In genomic region chr10:40426096-40426450, GRCm38 (mm10) we compare ENCODE assay signal across 26 mouse cellular contexts.
DNase-seq lines count a peak whose midpoint lies in the region; ATAC-seq and TF ChIP-seq lines count a peak whose summit lies in the region.
"Had no signal": no experiment of that assay in that cellular context is flagged by ENCODE, and none has a peak within 500 bp of the region (broad histone marks: within the 10 kb centered on the region; RNA-seq: fewer than 3 reads in every experiment).

No protein-coding gene starts in this region.

- peaks cover 7% of the 10 kb centered on the region; the same call in 1 of the 2 replicates for H3K4me1 ChIP-seq in hindbrain, embryonic 14.5 days (replicated peaks; ENCODE audit: control insufficient read depth, insufficient read depth, low read length)
- H3K4me1 ChIP-seq in hindbrain, embryonic 10.5 days (replicated peaks): peaks cover 12% of the 10 kb centered on the region
- peaks cover 14% of the 10 kb centered on the region for H3K4me1 ChIP-seq in kidney, embryonic 16.5 days (ENCODE audit: insufficient read depth, low read length)
- no peaks in the 10 kb centered on the region for H3K4me1 ChIP-seq in midbrain, postnatal 0 days (ENCODE audit: insufficient read depth, low read length)
- peaks cover 13% of the 10 kb centered on the region for H3K4me1 ChIP-seq in midbrain, embryonic 10.5 days

- no peaks in the 10 kb centered on the region for H3K9me3 ChIP-seq in hindbrain, embryonic 14.5 days (ENCODE audit: control insufficient read depth, low read length)
- H3K9me3 ChIP-seq in hindbrain, embryonic 10.5 days: no peaks in the 10 kb centered on the region
- no peaks in the 10 kb centered on the region for H3K9me3 ChIP-seq in kidney, embryonic 16.5 days (ENCODE audit: low read length)
- no peaks in the 10 kb centered on the region for H3K9me3 ChIP-seq in midbrain, postnatal 0 days (ENCODE audit: low read length)
- no peaks in the 10 kb centered on the region for H3K9me3 ChIP-seq in midbrain, embryonic 10.5 days (replicated peaks)
- H3K9me3 ChIP-seq: embryonic facial prominence, embryonic 15.5 days; forebrain, embryonic 12.5 days; heart, embryonic 13.5 days; megakaryocyte, embryonic 14.5 days; midbrain, embryonic 13.5 days had no signal

- no peaks in the 10 kb centered on the region for H3K27me3 ChIP-seq in hindbrain, embryonic 14.5 days (ENCODE audit: control insufficient read depth, insufficient read depth, low read length)
- no peaks in the 10 kb centered on the region for H3K27me3 ChIP-seq in hindbrain, embryonic 10.5 days (ENCODE audit: insufficient read depth, poor library complexity, severe bottlenecking)
- H3K27me3 ChIP-seq in kidney, embryonic 16.5 days (ENCODE audit: insufficient read depth, low read length): no peaks in the 10 kb centered on the region
- no peaks in the 10 kb centered on the region for H3K27me3 ChIP-seq in midbrain, postnatal 0 days (ENCODE audit: insufficient read depth, low read length)
- no peaks in the 10 kb centered on the region for H3K27me3 ChIP-seq in midbrain, embryonic 10.5 days (ENCODE audit: low read depth, poor library complexity, severe bottlenecking)
- H3K27me3 ChIP-seq: embryonic facial prominence, embryonic 15.5 days; forebrain, embryonic 12.5 days; heart, embryonic 13.5 days; megakaryocyte, embryonic 14.5 days; midbrain, embryonic 13.5 days had no signal

- no peak overlapping the region for H3K9ac ChIP-seq in hindbrain, embryonic 14.5 days
- H3K9ac ChIP-seq in kidney, embryonic 16.5 days (replicated peaks; ENCODE audit: low read length): no peak overlapping the region
- no peak overlapping the region for H3K9ac ChIP-seq in midbrain, postnatal 0 days (replicated peaks; ENCODE audit: low read length, poor library complexity, severe bottlenecking)
- H3K9ac ChIP-seq: embryonic facial prominence, embryonic 15.5 days; forebrain, embryonic 12.5 days; forebrain, postnatal 0 days had no signal

- DNase-seq in hindbrain, embryonic 14.5 days (ENCODE audit: low spot score): no peak
- no peak for DNase-seq in hindbrain, embryonic 10.5 days (ENCODE audit: low spot score)
- peak; percentile 18 to 57 for DNase-seq in kidney, postnatal 25 days
- no peak for DNase-seq in midbrain, postnatal 0 days (ENCODE audit: low spot score)
- no peak for DNase-seq in midbrain, embryonic 10.5 days (ENCODE audit: low spot score)
- peak; percentile 32 for DNase-seq in yolk sac, embryonic 10.5 days (ENCODE audit: low spot score)
- no peak for DNase-seq in retina, postnatal 1 day
- DNase-seq: adrenal gland, postnatal 36 days; cerebellum, adult 18-20 months; forebrain, postnatal 0 days; gastrocnemius, postnatal 10 days; heart, postnatal 10 days; layer of hippocampus, postnatal 36 days; left cerebral cortex, postnatal 4 days; lung, adult 18-20 months; lung, postnatal 4 days; right cerebral cortex, adult 18-20 months; spleen, adult 18-20 months had no signal

- no peak for ATAC-seq in hindbrain, embryonic 14.5 days (ENCODE audit: low FRiP score)
- no peak for ATAC-seq in kidney, embryonic 16.5 days (ENCODE audit: low FRiP score, low TSS enrichment)
- no peak for ATAC-seq in midbrain, postnatal 0 days (ENCODE audit: low FRiP score)
- ATAC-seq: lung, postnatal 0 days; midbrain, embryonic 13.5 days had no signal

- H3K27ac ChIP-seq in hindbrain, embryonic 14.5 days: peak overlapping the region; percentile 9; the same call in 1 of the 2 replicates
- H3K27ac ChIP-seq in hindbrain, embryonic 10.5 days: no peak overlapping the region
- H3K27ac ChIP-seq in kidney, embryonic 16.5 days (ENCODE audit: low read length): no peak overlapping the region
- no peak overlapping the region for H3K27ac ChIP-seq in midbrain, postnatal 0 days (ENCODE audit: low read depth, low read length)
- H3K27ac ChIP-seq in midbrain, embryonic 10.5 days (replicated peaks): no peak overlapping the region
- H3K27ac ChIP-seq: embryonic facial prominence, embryonic 15.5 days; forebrain, embryonic 12.5 days; heart, embryonic 13.5 days; kidney, postnatal 0 days; midbrain, embryonic 13.5 days had no signal

- 38% methylated on average over 6 of the region's 6 CpGs for WGBS in hindbrain, embryonic 14.5 days
- 48% methylated on average over 6 of the region's 6 CpGs for WGBS in hindbrain, embryonic 10.5 days
- 41% methylated on average over 6 of the region's 6 CpGs for WGBS in kidney, embryonic 16.5 days
- 61% methylated on average over 6 of the region's 6 CpGs for WGBS in midbrain, postnatal 0 days
- WGBS in midbrain, embryonic 10.5 days: 62% methylated on average over 6 of the region's 6 CpGs

- H3K4me3 ChIP-seq in hindbrain, embryonic 14.5 days (replicated peaks; ENCODE audit: low read length): no peak overlapping the region
- H3K4me3 ChIP-seq in hindbrain, embryonic 10.5 days: no peak overlapping the region
- no peak overlapping the region for H3K4me3 ChIP-seq in kidney, embryonic 16.5 days (ENCODE audit: low read length)
- H3K4me3 ChIP-seq in midbrain, postnatal 0 days (ENCODE audit: low read depth, low read length): no peak overlapping the region
- H3K4me3 ChIP-seq in midbrain, embryonic 10.5 days: no peak overlapping the region
- H3K4me3 ChIP-seq: forebrain, embryonic 12.5 days; megakaryocyte, embryonic 14.5 days; midbrain, embryonic 13.5 days had no signal

- TF ChIP-seq CTCF in midbrain, postnatal 0 days (IDR thresholded peaks at IDR 0.05): no peak

- H3K4me2 ChIP-seq in hindbrain, embryonic 14.5 days (replicated peaks): 0 out of 2 replicates have a peak overlapping the region, but pooled peaks have one; percentile 41
- no peak overlapping the region for H3K4me2 ChIP-seq in kidney, embryonic 16.5 days (replicated peaks; ENCODE audit: low read depth, low read length)
- H3K4me2 ChIP-seq in midbrain, postnatal 0 days (ENCODE audit: low read depth, low read length, poor library complexity, severe bottlenecking): 0 out of 2 replicates have a peak overlapping the region, but pooled peaks have one; percentile 41

- no peaks in the 10 kb centered on the region for H3K36me3 ChIP-seq in hindbrain, embryonic 14.5 days (replicated peaks; ENCODE audit: control insufficient read depth, insufficient read depth)
- H3K36me3 ChIP-seq in hindbrain, embryonic 10.5 days: no peaks in the 10 kb centered on the region
- H3K36me3 ChIP-seq in kidney, embryonic 16.5 days (ENCODE audit: insufficient read depth, low read length): no peaks in the 10 kb centered on the region
- H3K36me3 ChIP-seq in midbrain, postnatal 0 days (ENCODE audit: insufficient read depth, low read length): no peaks in the 10 kb centered on the region
- H3K36me3 ChIP-seq in midbrain, embryonic 10.5 days: no peaks in the 10 kb centered on the region
- H3K36me3 ChIP-seq: embryonic facial prominence, embryonic 15.5 days; forebrain, embryonic 12.5 days; heart, embryonic 13.5 days; midbrain, embryonic 13.5 days had no signal

Comparison
In these comparisons a context has a peak if more than half of its experiments do, and no peak if none do; other contexts are left out.
1. DNase-seq: peak in kidney, postnatal 25 days (2 of 2) and yolk sac, embryonic 10.5 days (single experiment); none in hindbrain, embryonic 14.5 days (single experiment), hindbrain, embryonic 10.5 days (single experiment), midbrain, postnatal 0 days (single experiment), midbrain, embryonic 10.5 days (single experiment) and retina, postnatal 1 day (single experiment).